Mouse (Mus musculus) monocyte, adult 2 months (primary cell): ENCODE data around the gene Ttbk2.

Experiments used
- DNase-seq, 2 experiments: peaks; one replicate each; pipeline ENCODE4 v3.0.0; 2022; ENCODE audit warnings: low spot score in 2 of 2, low read depth in 1 of 2

Gene Ttbk2

GRCm38 (mm10) chr2:120850424-120851082 is at the start of gene Ttbk2:
Gene Ttbk2, minus strand, starts transcription at chr2:120850604.
- DNase-seq: peak; percentile 78 to 87

GRCm38 (mm10) chr2:120896361-120896760 is 46.0 kb upstream of the Ttbk2 start:
- DNase-seq: no peak

GRCm38 (mm10) chr2:120887601-120888000 is 37.2 kb upstream of the Ttbk2 start:
- no peak for DNase-seq

GRCm38 (mm10) chr2:120873192-120873591 is 22.8 kb upstream of the Ttbk2 start:
- DNase-seq: no peak

- no peak for DNase-seq
Measured at GRCm38 (mm10) chr2:120871447-120872336, 21.3 kb upstream of the Ttbk2 start.

GRCm38 (mm10) chr2:120867336-120867735 is 16.9 kb upstream of the Ttbk2 start:
- no peak for DNase-seq

- no peak for DNase-seq
Measured at GRCm38 (mm10) chr2:120866561-120866960, 16.2 kb upstream of the Ttbk2 start.

- DNase-seq: no peak
Measured at GRCm38 (mm10) chr2:120863389-120863788, 13.0 kb upstream of the Ttbk2 start.

GRCm38 (mm10) chr2:120860699-120861098 is 10.3 kb upstream of the Ttbk2 start:
- DNase-seq: no peak

- DNase-seq: no peak
Measured at GRCm38 (mm10) chr2:120858131-120858530, 7.7 kb upstream of the Ttbk2 start.

- no peak for DNase-seq
Measured at GRCm38 (mm10) chr2:120853151-120853550, 2.7 kb upstream of the Ttbk2 start.

- DNase-seq: no peak
Measured at GRCm38 (mm10) chr2:120852626-120853025, 2.2 kb upstream of the Ttbk2 start.

GRCm38 (mm10) chr2:120849449-120850423 is 668 bp downstream of the Ttbk2 start, which contains the start of gene Cdan1:
Gene Cdan1, minus strand, starts transcription at chr2:120850128.
- no peak for DNase-seq

- DNase-seq: no peak
Measured at GRCm38 (mm10) chr2:120845280-120845679, 5.1 kb downstream of the Ttbk2 start.

- no peak for DNase-seq
Measured at GRCm38 (mm10) chr2:120843990-120844389, 6.4 kb downstream of the Ttbk2 start.

- DNase-seq: no peak
Measured at GRCm38 (mm10) chr2:120841211-120841610, 9.2 kb downstream of the Ttbk2 start.

GRCm38 (mm10) chr2:120835167-120835566 is 15.2 kb downstream of the Ttbk2 start:
- no peak for DNase-seq

GRCm38 (mm10) chr2:120826936-120827638 is 23.3 kb downstream of the Ttbk2 start:
- DNase-seq: no peak

GRCm38 (mm10) chr2:120770265-120770935 is 80.0 kb downstream of the Ttbk2 start:
- DNase-seq: no peak

GRCm38 (mm10) chr2:120761922-120762321 is 88.5 kb downstream of the Ttbk2 start:
- DNase-seq: no peak
